Mouse (Mus musculus): ENCODE results near the gene Gna13. TPM values are rescaled to one million over a fixed set of nuclear protein-coding genes. Genes with fewer than 3 reads are reported as not detected.
A peak's percentile ranks its signal among the peaks of the same experiment; 100 is the strongest.

Gene Gna13
- polyA plus RNA-seq, 1 experiment from 2014 or later, result 21.9 TPM

GRCm38 (mm10) chr11:109417472-109418040 is 54.9 kb downstream of the Gna13 start:
- 89% methylated on average over 9 of the region's 9 CpGs for WGBS

GRCm38 (mm10) chr11:109419461-109419860 is 56.8 kb downstream of the Gna13 start:
- no peak overlapping the region for H3K27ac ChIP-seq
- H3K36me3 ChIP-seq, result no peaks in the 10 kb centered on the region
- no peak overlapping the region for H3K4me3 ChIP-seq
- H3K27me3 ChIP-seq, result 0 out of 2 replicates have a peak, but pooled peaks cover 3% of the 10 kb centered on the region
- H3K9ac ChIP-seq, result no peak overlapping the region
- WGBS, result 47% methylated on average over 4 of the region's 4 CpGs
- 0 out of 2 replicates have a peak, but pooled peaks cover 3% of the 10 kb centered on the region for H3K9me3 ChIP-seq (replicated peaks)
- no peaks in the 10 kb centered on the region for H3K4me1 ChIP-seq
- no peak overlapping the region for H3K4me2 ChIP-seq (replicated peaks)
- ATAC-seq (ENCODE audit: low FRiP score), result no peak

More at GRCm38 (mm10) chr11:109417472-109418040, 54.9 kb downstream of the Gna13 start:
- H3K36me3 ChIP-seq, result no peaks in the 10 kb centered on the region
- no peak overlapping the region for H3K4me3 ChIP-seq
- H3K4me2 ChIP-seq (replicated peaks), result no peak overlapping the region
- 0 out of 2 replicates have a peak, but pooled peaks cover 3% of the 10 kb centered on the region for H3K27me3 ChIP-seq
- H3K9me3 ChIP-seq (replicated peaks), result 0 out of 2 replicates have a peak, but pooled peaks cover 3% of the 10 kb centered on the region
- no peaks in the 10 kb centered on the region for H3K4me1 ChIP-seq
- no peak for ATAC-seq (ENCODE audit: low FRiP score)
- H3K27ac ChIP-seq, result no peak overlapping the region
- H3K9ac ChIP-seq, result no peak overlapping the region

GRCm38 (mm10) chr11:109419961-109420566 is 57.4 kb downstream of the Gna13 start:
- ATAC-seq (ENCODE audit: low FRiP score), result no peak
- Histone ChIP-seq H3K9me3 (replicated peaks) (0 out of 2 replicates have a peak, but pooled peaks cover 3% of the 10 kb centered on the region), H3K27ac (no peak overlapping the region), H3K4me2 (replicated peaks) (no peak overlapping the region), H3K27me3 (0 out of 2 replicates have a peak, but pooled peaks cover 3% of the 10 kb centered on the region), H3K4me1 (no peaks in the 10 kb centered on the region), H3K9ac (no peak overlapping the region), H3K36me3 (no peaks in the 10 kb centered on the region), H3K4me3 (no peak overlapping the region)
- 55% methylated on average over 16 of the region's 16 CpGs for WGBS

GRCm38 (mm10) chr11:109420567-109420962 is 57.9 kb downstream of the Gna13 start:
- 87% methylated on average over 14 of the region's 14 CpGs for WGBS
- Histone ChIP-seq H3K4me3 (no peak overlapping the region), H3K27me3 (0 out of 2 replicates have a peak, but pooled peaks cover 3% of the 10 kb centered on the region), H3K9me3 (replicated peaks) (0 out of 2 replicates have a peak, but pooled peaks cover 3% of the 10 kb centered on the region), H3K4me2 (replicated peaks) (no peak overlapping the region), H3K9ac (no peak overlapping the region), H3K36me3 (no peaks in the 10 kb centered on the region), H3K27ac (no peak overlapping the region), H3K4me1 (no peaks in the 10 kb centered on the region)
- no peak for ATAC-seq (ENCODE audit: low FRiP score)

- no peaks in the 10 kb centered on the region for H3K4me1 ChIP-seq
- no peak for ATAC-seq (ENCODE audit: low FRiP score)
- 0 out of 2 replicates have a peak, but pooled peaks cover 3% of the 10 kb centered on the region for H3K9me3 ChIP-seq (replicated peaks)
- WGBS, result 89% methylated on average over 5 of the region's 5 CpGs
- H3K27me3 ChIP-seq, result 0 out of 2 replicates have a peak, but pooled peaks cover 3% of the 10 kb centered on the region
- H3K36me3 ChIP-seq, result no peaks in the 10 kb centered on the region
- H3K4me2 ChIP-seq (replicated peaks), result no peak overlapping the region
- H3K4me3 ChIP-seq, result no peak overlapping the region
- no peak overlapping the region for H3K9ac ChIP-seq
- H3K27ac ChIP-seq, result no peak overlapping the region
These were observed 58.6 kb downstream of the Gna13 start for GRCm38 (mm10) chr11:109421205-109421604.

GRCm38 (mm10) chr11:109422263-109422662 is 59.6 kb downstream of the Gna13 start:
- no peak overlapping the region for H3K9ac ChIP-seq
- no peak overlapping the region for H3K4me2 ChIP-seq (replicated peaks)
- 0 out of 2 replicates have a peak, but pooled peaks cover 3% of the 10 kb centered on the region for H3K27me3 ChIP-seq
- 98% methylated on average over 4 of the region's 4 CpGs for WGBS
- 0 out of 2 replicates have a peak, but pooled peaks cover 3% of the 10 kb centered on the region for H3K9me3 ChIP-seq (replicated peaks)
- H3K4me3 ChIP-seq, result no peak overlapping the region
- peaks cover 8% of the 10 kb centered on the region for H3K4me1 ChIP-seq
- no peak for ATAC-seq (ENCODE audit: low FRiP score)
- H3K27ac ChIP-seq, result no peak overlapping the region
- no peaks in the 10 kb centered on the region for H3K36me3 ChIP-seq

GRCm38 (mm10) chr11:109423294-109423693 is 60.7 kb downstream of the Gna13 start:
- Histone ChIP-seq H3K4me3 (no peak overlapping the region), H3K9me3 (replicated peaks) (0 out of 2 replicates have a peak, but pooled peaks cover 3% of the 10 kb centered on the region), H3K27ac (no peak overlapping the region), H3K27me3 (0 out of 2 replicates have a peak, but pooled peaks cover 3% of the 10 kb centered on the region), H3K4me1 (peaks cover 10% of the 10 kb centered on the region), H3K9ac (no peak overlapping the region), H3K4me2 (replicated peaks) (no peak overlapping the region), H3K36me3 (no peaks in the 10 kb centered on the region)
- no peak for ATAC-seq (ENCODE audit: low FRiP score)
- WGBS, result 77% methylated on average over 1 of the region's 1 CpGs

- peak within 1 kb of the TSS; percentile 87 for H3K27ac ChIP-seq
- WGBS, result under 1% methylated on average over 64 of the region's 65 CpGs
- peak within 1 kb of the TSS; percentile 64 for H3K4me3 ChIP-seq
- H3K4me1 ChIP-seq, result peaks cover 10% of the 10 kb centered on the region
- ATAC-seq (ENCODE audit: low FRiP score), result peak; percentile 97
- no peaks in the 10 kb centered on the region for H3K27me3 ChIP-seq
- H3K36me3 ChIP-seq, result peaks cover 20% of the 10 kb centered on the region
- peak within 1 kb of the TSS; percentile 53 for H3K4me2 ChIP-seq (replicated peaks)
- H3K9ac ChIP-seq, result peak within 1 kb of the TSS; percentile 81
- H3K9me3 ChIP-seq (replicated peaks), result 0 out of 2 replicates have a peak, but pooled peaks cover 3% of the 10 kb centered on the region
These were observed 63.0 kb downstream of the Gna13 start, which contains the start of gene Amz2 for GRCm38 (mm10) chr11:109425392-109426271. Gene Amz2 (plus strand): TSS chr11:109425946.

GRCm38 (mm10) chr11:109426272-109426586 is 63.6 kb downstream of the Gna13 start:
- Histone ChIP-seq H3K9ac (peak overlapping the region; percentile 81), H3K27me3 (no peaks in the 10 kb centered on the region), H3K4me1 (peaks cover 10% of the 10 kb centered on the region), H3K27ac (peak overlapping the region; percentile 87), H3K4me3 (peak overlapping the region; percentile 64), H3K9me3 (replicated peaks) (0 out of 2 replicates have a peak, but pooled peaks cover 3% of the 10 kb centered on the region), H3K36me3 (peaks cover 24% of the 10 kb centered on the region), H3K4me2 (replicated peaks) (peak overlapping the region; percentile 53)
- ATAC-seq (ENCODE audit: low FRiP score), result no peak
- 0% methylated on average over 11 of the region's 11 CpGs for WGBS

GRCm38 (mm10) chr11:109427353-109427752 is 64.7 kb downstream of the Gna13 start:
- H3K27ac ChIP-seq, result no peak overlapping the region
- H3K4me3 ChIP-seq, result peak overlapping the region; percentile 64; the same call in 1 of the 2 replicates
- ATAC-seq (ENCODE audit: low FRiP score), result no peak
- H3K4me2 ChIP-seq (replicated peaks), result peak overlapping the region; percentile 53
- no peaks in the 10 kb centered on the region for H3K9me3 ChIP-seq (replicated peaks)
- H3K9ac ChIP-seq, result no peak overlapping the region
- no peaks in the 10 kb centered on the region for H3K27me3 ChIP-seq
- H3K36me3 ChIP-seq, result peaks cover 29% of the 10 kb centered on the region
- WGBS, result 90% methylated on average over 5 of the region's 5 CpGs
- peaks cover 14% of the 10 kb centered on the region for H3K4me1 ChIP-seq

- H3K36me3 ChIP-seq, result peaks cover 71% of the 10 kb centered on the region
- H3K27ac ChIP-seq, result no peak overlapping the region
- no peak overlapping the region for H3K4me2 ChIP-seq (replicated peaks)
- H3K9ac ChIP-seq, result no peak overlapping the region
- H3K9me3 ChIP-seq (replicated peaks), result no peaks in the 10 kb centered on the region
- no peak overlapping the region for H3K4me3 ChIP-seq
- no peak for ATAC-seq (ENCODE audit: low FRiP score)
- H3K27me3 ChIP-seq, result no peaks in the 10 kb centered on the region
- H3K4me1 ChIP-seq, result peaks cover 5% of the 10 kb centered on the region
- WGBS, result 95% methylated on average over 16 of the region's 16 CpGs
These were observed 71.7 kb downstream of the Gna13 start for GRCm38 (mm10) chr11:109434233-109434798.
